Mouse (Mus musculus) heart, postnatal 0 days (tissue): ENCODE measurements around the gene Hpse2.

ENCODE experiments used
- CTCF ChIP-seq: IDR thresholded peaks from 2 replicates; pipeline ENCODE4 v1.5.1; 2016; ENCODE audit warnings: antibody characterized with exemption, control low read depth, low read depth
- EP300 ChIP-seq: IDR thresholded peaks from 2 replicates; pipeline ENCODE4 v1.6.1; 2016; ENCODE audit warnings: antibody characterized with exemption, low read depth

- TF ChIP-seq CTCF = peak; percentile 60
- TF ChIP-seq EP300 = no peak
Measured at GRCm38 (mm10) chr19:43311125-43311524, 77.0 kb downstream of the Hpse2 start.
